Mouse (Mus musculus) inflammation-experienced regulatory T-cells, adult 16 weeks (primary cell): ENCODE results near the gene Phf11a. TPM values are rescaled to one million over a fixed set of nuclear protein-coding genes. Genes with fewer than 3 reads are reported as not detected.

Experiments used
- polyA plus RNA-seq: library from polyadenylated mRNA; unstranded; fragments of 100-300 nt; shearing (Covaris generic); gene quantifications from one replicate; pipeline ENCODE4 v1.2.1, GENCODE M21; 2017

Phf11a gene
- 39.7 TPM for polyA plus RNA-seq

GRCm38 (mm10) chr14:59297391-59297790, at the start of gene Phf11a:
TSS of gene Phf11a (minus strand) at chr14:59297522.

GRCm38 (mm10) chr14:59341189-59341588, 43.9 kb upstream of the Phf11a start, which contains the start of gene Phf11b:
TSS of gene Phf11b (minus strand) at chr14:59341351.

GRCm38 (mm10) chr14:59260056-59260455, 37.3 kb downstream of the Phf11a start, which contains the start of gene Gm6904:
TSS of gene Gm6904 (minus strand) at chr14:59260216.

Other genes starting within 250 kb of the Phf11a start
- not detected for gene 1700129C05Rik, start 154.6 kb downstream of the Phf11a start, polyA plus RNA-seq
- not detected for gene Gm5142, start 118.8 kb downstream of the Phf11a start, polyA plus RNA-seq
- 26.2 TPM for gene Rcbtb1, start 96.3 kb downstream of the Phf11a start, polyA plus RNA-seq
- 11.1 TPM for gene Gm6904, start 37.3 kb downstream of the Phf11a start, polyA plus RNA-seq
- gene Phf11b, start 43.8 kb upstream of the Phf11a start, polyA plus RNA-seq = 196 TPM
- 15.3 TPM for gene Phf11d, start 67.9 kb upstream of the Phf11a start, polyA plus RNA-seq
- gene Phf11c, start 97.9 kb upstream of the Phf11a start, polyA plus RNA-seq = 20.5 TPM
- 21.4 TPM for gene Setdb2, start 143.4 kb upstream of the Phf11a start, polyA plus RNA-seq
- 68.5 TPM for gene Cab39l, start 143.4 kb upstream of the Phf11a start, polyA plus RNA-seq